Mouse (Mus musculus) liver, postnatal 0 days (tissue): ENCODE data around the gene Rmi2.

ENCODE experiments used
- CTCF ChIP-seq: sonication (generic); IDR thresholded peaks from 2 replicates; pipeline ENCODE4 v1.5.1; 2016; ENCODE audit warnings: antibody characterized with exemption, low read depth
- EP300 ChIP-seq: IDR thresholded peaks from 2 replicates; pipeline ENCODE4 v1.6.1; 2016; ENCODE audit warnings: antibody characterized with exemption, low read depth, mild to moderate bottlenecking

GRCm38 (mm10) chr16:10937497-10937896 is 102.6 kb downstream of the Rmi2 start:
- TF ChIP-seq CTCF (no peak), EP300 (no peak)
